7 mouse cellular contexts compared by ENCODE assay signal in genomic region chr2:30464411-30464810, GRCm38 (mm10). TPM values are rescaled to one million over a fixed set of nuclear protein-coding genes. Genes with fewer than 3 reads are reported as not detected.
A peak's percentile ranks its signal among the peaks of the same experiment; 100 is the strongest.
DNase-seq lines count a peak whose midpoint lies in the region; ATAC-seq and TF ChIP-seq lines count a peak whose summit lies in the region.

No protein-coding gene starts in this region.

- DNase-seq in lung, embryonic 14.5 days, result no peak
- no peak for DNase-seq in lung, postnatal 10 days
- DNase-seq in forebrain, embryonic 10.5 days (ENCODE audit: extremely low spot score, low spot score), result no peak
- DNase-seq in liver, embryonic 11.5 days (ENCODE audit: low spot score), result no peak
- no peak for DNase-seq in kidney, postnatal 10 days
- DNase-seq in right cerebral cortex, postnatal 36 days (ENCODE audit: low spot score in 2 of 2), result no peak

- WGBS in lung, embryonic 14.5 days, result 47% methylated on average over 5 of the region's 5 CpGs
- 73% methylated on average over 5 of the region's 5 CpGs for WGBS in forebrain, embryonic 10.5 days
- 54% methylated on average over 5 of the region's 5 CpGs for WGBS in liver, embryonic 11.5 days
- 50% methylated on average over 5 of the region's 5 CpGs for WGBS in stomach, embryonic 14.5 days

- H3K36me3 ChIP-seq in lung, embryonic 14.5 days (ENCODE audit: insufficient read depth), result no peaks in the 10 kb centered on the region
- H3K36me3 ChIP-seq in forebrain, embryonic 10.5 days (replicated peaks), result 0 out of 2 replicates have a peak, but pooled peaks cover 5% of the 10 kb centered on the region
- no peaks in the 10 kb centered on the region for H3K36me3 ChIP-seq in liver, embryonic 11.5 days (ENCODE audit: control insufficient read depth, insufficient read depth, low read length)
- no peaks in the 10 kb centered on the region for H3K36me3 ChIP-seq in stomach, embryonic 14.5 days (ENCODE audit: control insufficient read depth, insufficient read depth, low read length)

- peak overlapping the region; percentile 28 for H3K4me3 ChIP-seq in lung, embryonic 14.5 days (ENCODE audit: low read depth, low read length)
- peak overlapping the region; percentile 40 for H3K4me3 ChIP-seq in forebrain, embryonic 10.5 days
- peak overlapping the region; percentile 47 for H3K4me3 ChIP-seq in liver, embryonic 11.5 days (ENCODE audit: low read depth, low read length)
- H3K4me3 ChIP-seq in stomach, embryonic 14.5 days (ENCODE audit: low read depth, low read length), result peak overlapping the region; percentile 22; the same call in 1 of the 2 replicates

- peaks cover 19% of the 10 kb centered on the region; the same call in 1 of the 2 replicates for H3K4me1 ChIP-seq in lung, embryonic 14.5 days (ENCODE audit: insufficient read depth)
- H3K4me1 ChIP-seq in forebrain, embryonic 10.5 days, result peaks cover 40% of the 10 kb centered on the region
- H3K4me1 ChIP-seq in liver, embryonic 11.5 days (replicated peaks; ENCODE audit: control insufficient read depth, insufficient read depth, low read length), result peaks cover 15% of the 10 kb centered on the region
- peaks cover 25% of the 10 kb centered on the region; the same call in 1 of the 2 replicates for H3K4me1 ChIP-seq in stomach, embryonic 14.5 days (ENCODE audit: control insufficient read depth, insufficient read depth, low read length)

- ATAC-seq in lung, embryonic 14.5 days (ENCODE audit: insufficient read depth), result no peak
- no peak for ATAC-seq in liver, embryonic 11.5 days (replicated peaks; ENCODE audit: low FRiP score)
- ATAC-seq in stomach, embryonic 14.5 days (ENCODE audit: insufficient number of reproducible peaks, insufficient read depth, low FRiP score, low read depth), result no peak

- TF ChIP-seq CTCF in lung, embryonic 14.5 days (IDR thresholded peaks at IDR 0.05; ENCODE audit: low read depth), result no peak

- peak overlapping the region; percentile 10; the same call in 1 of the 2 replicates for H3K9ac ChIP-seq in lung, embryonic 14.5 days
- peak overlapping the region; percentile 48; the same call in 1 of the 2 replicates for H3K9ac ChIP-seq in liver, embryonic 11.5 days (ENCODE audit: low read depth, low read length)
- H3K9ac ChIP-seq in stomach, embryonic 14.5 days (replicated peaks; ENCODE audit: low read depth, low read length), result no peak overlapping the region

- peak overlapping the region; percentile 92; the same call in 1 of the 2 replicates for H3K27ac ChIP-seq in lung, embryonic 14.5 days (ENCODE audit: low read depth)
- H3K27ac ChIP-seq in forebrain, embryonic 10.5 days, result peak overlapping the region; percentile 70; the same call in 1 of the 2 replicates
- peak overlapping the region; percentile 21; the same call in 1 of the 2 replicates for H3K27ac ChIP-seq in liver, embryonic 11.5 days (ENCODE audit: low read depth, low read length)
- peak overlapping the region; percentile 93 for H3K27ac ChIP-seq in stomach, embryonic 14.5 days (ENCODE audit: low read length)

- no peaks in the 10 kb centered on the region for H3K9me3 ChIP-seq in lung, embryonic 14.5 days (ENCODE audit: low read depth, low read length)
- H3K9me3 ChIP-seq in forebrain, embryonic 10.5 days, result no peaks in the 10 kb centered on the region
- H3K9me3 ChIP-seq in liver, embryonic 11.5 days (ENCODE audit: control insufficient read depth, low read length), result no peaks in the 10 kb centered on the region
- H3K9me3 ChIP-seq in stomach, embryonic 14.5 days (ENCODE audit: control insufficient read depth, low read depth, low read length), result no peaks in the 10 kb centered on the region

- H3K4me2 ChIP-seq in lung, embryonic 14.5 days, result peak overlapping the region; percentile 61
- H3K4me2 ChIP-seq in liver, embryonic 11.5 days, result peak overlapping the region; percentile 71
- H3K4me2 ChIP-seq in stomach, embryonic 14.5 days (replicated peaks; ENCODE audit: low read depth, low read length), result peak overlapping the region; percentile 50

- H3K27me3 ChIP-seq in lung, embryonic 14.5 days (ENCODE audit: insufficient read depth, low read length), result no peaks in the 10 kb centered on the region
- H3K27me3 ChIP-seq in forebrain, embryonic 10.5 days (ENCODE audit: poor library complexity, severe bottlenecking), result peaks cover 22% of the 10 kb centered on the region
- H3K27me3 ChIP-seq in liver, embryonic 11.5 days (replicated peaks; ENCODE audit: control insufficient read depth, insufficient read depth, low read length), result peaks cover 15% of the 10 kb centered on the region
- H3K27me3 ChIP-seq in stomach, embryonic 14.5 days (ENCODE audit: control insufficient read depth, insufficient read depth, low read length), result no peaks in the 10 kb centered on the region

RNA-seq across cellular contexts. Expression of gene Ier5l, which starts 9.6 kb away (rescaled TPM):
- polyA plus RNA-seq in lung, embryonic 14.5 days (2014; fragmentation: Nextera tagmentation; extraction: Ambion mirVana), result 4.7 and 4.9 TPM in 2 replicates
- 1.6 and 2.0 TPM in 2 replicates for polyA plus RNA-seq in forebrain, embryonic 10.5 days (2016; fragmentation: Nextera tagmentation; extraction: Ambion mirVana)
- polyA plus RNA-seq in liver, embryonic 11.5 days (2014; fragmentation: Nextera tagmentation; extraction: Ambion mirVana), result 1.2 TPM in 2 replicates
- polyA plus RNA-seq in stomach, embryonic 14.5 days (2014; fragmentation: Nextera tagmentation; extraction: Ambion mirVana), result 2.8 and 3.1 TPM in 2 replicates

RNA-seq across cellular contexts. Expression of gene Ptpa, which starts 48.6 kb away (rescaled TPM):
- polyA plus RNA-seq in lung, embryonic 14.5 days (2014; fragmentation: Nextera tagmentation; extraction: Ambion mirVana), result 85.7 and 95.5 TPM in 2 replicates
- polyA plus RNA-seq in forebrain, embryonic 10.5 days (2016; fragmentation: Nextera tagmentation; extraction: Ambion mirVana), result 149 and 165 TPM in 2 replicates
- 124 and 135 TPM in 2 replicates for polyA plus RNA-seq in liver, embryonic 11.5 days (2014; fragmentation: Nextera tagmentation; extraction: Ambion mirVana)
- 82.6 and 85.4 TPM in 2 replicates for polyA plus RNA-seq in stomach, embryonic 14.5 days (2014; fragmentation: Nextera tagmentation; extraction: Ambion mirVana)

RNA-seq across cellular contexts. Expression of gene Crat, which starts 48.8 kb away (rescaled TPM):
- polyA plus RNA-seq in lung, embryonic 14.5 days (2014; fragmentation: Nextera tagmentation; extraction: Ambion mirVana), result 28.0 and 30.3 TPM in 2 replicates
- 23.2 and 23.6 TPM in 2 replicates for polyA plus RNA-seq in forebrain, embryonic 10.5 days (2016; fragmentation: Nextera tagmentation; extraction: Ambion mirVana)
- polyA plus RNA-seq in liver, embryonic 11.5 days (2014; fragmentation: Nextera tagmentation; extraction: Ambion mirVana), result 26.1 and 38.3 TPM in 2 replicates
- polyA plus RNA-seq in stomach, embryonic 14.5 days (2014; fragmentation: Nextera tagmentation; extraction: Ambion mirVana), result 27.3 and 30.0 TPM in 2 replicates

Comparison
In these comparisons a context has a peak if more than half of its experiments do, and no peak if none do; other contexts are left out.
1. H3K27ac ChIP-seq: peak in every context shown above with its lines; median percentile 93 in stomach, embryonic 14.5 days; 92 in lung, embryonic 14.5 days; 70 in forebrain, embryonic 10.5 days; 21 in liver, embryonic 11.5 days.